Mouse (Mus musculus) limb, embryonic 12.5 days (tissue): ENCODE results near the gene Vmn2r7. TPM values are rescaled to one million over a fixed set of nuclear protein-coding genes. Genes with fewer than 3 reads are reported as not detected.
"Not testable (repeated sequence)": the region's sequence is repeated elsewhere in the genome, so short reads cannot be mapped to it uniquely, and the experiment has no call there.

Experiments
- ATAC-seq: fragments of 200-750 bp; cut with Nextera tagmentation; 2 replicates; pipeline ENCODE4 v1.8.0; 2017; ENCODE audit warnings: low read depth, moderate TSS enrichment; ENCODE audit not compliant: insufficient number of reproducible peaks, insufficient read depth, low FRiP score, low TSS enrichment
- H3K27ac ChIP-seq: fragments of 300-500 bp; sonication (generic); 2 replicates; pipeline ENCODE4 v1.5.1; 2016; ENCODE audit warnings: mild to moderate bottlenecking, moderate library complexity
- H3K27me3 ChIP-seq: fragments of 300-500 bp; sonication (generic); 2 replicates; pipeline ENCODE4 v1.6.1; 2016; ENCODE audit warnings: mild to moderate bottlenecking, moderate library complexity
- H3K36me3 ChIP-seq: fragments of 300-500 bp; sonication (generic); 2 replicates; pipeline ENCODE4 v1.6.1; 2016; ENCODE audit warnings: mild to moderate bottlenecking, moderate library complexity
- H3K4me1 ChIP-seq: fragments of 300-500 bp; sonication (generic); replicated peaks from 2 replicates; pipeline ENCODE4 v1.6.1; 2016
- H3K4me2 ChIP-seq: fragments of 300-500 bp; sonication (generic); 2 replicates; pipeline ENCODE4 v1.6.1; 2016; ENCODE audit warnings: mild to moderate bottlenecking, moderate library complexity
- H3K4me3 ChIP-seq: fragments of 300-500 bp; sonication (generic); replicated peaks from 2 replicates; pipeline ENCODE4 v1.5.1; 2016; ENCODE audit warnings: mild to moderate bottlenecking
- H3K9ac ChIP-seq: fragments of 300-500 bp; sonication (generic); replicated peaks from 2 replicates; pipeline ENCODE4 v1.6.1; 2016; ENCODE audit warnings: mild to moderate bottlenecking, moderate library complexity
- H3K9me3 ChIP-seq: fragments of 300-500 bp; sonication (generic); 2 replicates; pipeline ENCODE4 v1.6.1; 2016; ENCODE audit warnings: mild to moderate bottlenecking, moderate library complexity
- WGBS: fragments of 180-500 bp; shearing (Covaris S2); methylation state at CpG from one replicate; pipeline ENCODE4 v1.1.7; 2016; 5-methylcytosine and 5-hydroxymethylcytosine counted together
- polyA plus RNA-seq: library from polyadenylated mRNA; unstranded; fragments of >200 nt; fragmentation: Nextera tagmentation; extraction: Ambion mirVana; gene quantifications from 2 replicates; pipeline ENCODE4 v1.2.1, GENCODE M21; 2016

Gene Vmn2r7
- polyA plus RNA-seq, 1 experiment from 2014 or later, result not detected

- H3K4me3 ChIP-seq, result no peak overlapping the region
- no peak overlapping the region for H3K4me2 ChIP-seq
- no peak overlapping the region for H3K27ac ChIP-seq
- no peaks in the 10 kb centered on the region for H3K4me1 ChIP-seq
- H3K36me3 ChIP-seq, result no peaks in the 10 kb centered on the region
- H3K9me3 ChIP-seq, result peaks cover 6% of the 10 kb centered on the region; the same call in 1 of the 2 replicates
- H3K9ac ChIP-seq, result no peak overlapping the region
- 79% methylated on average over 2 of the region's 2 CpGs for WGBS
- no peaks in the 10 kb centered on the region for H3K27me3 ChIP-seq
- no peak for ATAC-seq
Observed at GRCm38 (mm10) chr3:64756145-64756544, 88.4 kb downstream of the Vmn2r7 start.

DNA sequence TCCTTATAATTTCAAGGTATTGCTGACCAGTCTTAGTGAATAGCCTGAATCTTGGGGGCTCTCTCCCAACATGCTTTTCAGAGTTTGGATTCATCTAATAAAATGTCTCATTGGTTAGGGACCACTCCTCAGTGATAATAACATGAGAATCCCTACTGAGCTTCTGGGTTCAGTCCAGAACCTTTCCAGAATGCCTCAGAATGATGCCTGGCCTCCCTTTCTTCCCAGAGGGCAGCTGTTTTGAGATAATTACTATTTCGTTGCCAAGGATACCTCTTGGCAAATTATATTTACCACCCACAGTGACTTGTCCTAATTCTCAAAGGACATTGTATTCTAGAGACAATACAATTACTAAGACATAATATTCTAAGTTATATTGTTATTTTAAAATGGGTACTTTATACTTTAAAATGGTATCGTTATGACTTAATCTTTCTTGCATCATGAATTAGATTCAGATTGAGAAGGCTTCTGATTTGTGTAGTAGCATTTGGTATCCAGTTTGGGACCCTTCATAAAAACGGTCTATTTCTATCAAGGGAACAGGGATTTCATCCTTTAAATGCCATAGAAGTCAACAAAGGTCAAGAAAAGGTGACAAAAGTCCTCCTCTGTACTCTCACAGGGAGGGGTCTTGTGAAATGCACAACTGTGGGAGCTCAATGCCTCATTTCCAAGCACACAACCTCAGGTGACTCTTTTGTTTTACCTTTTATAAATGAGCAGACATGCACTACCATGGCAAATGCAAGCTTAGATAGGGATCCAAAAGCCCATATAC, 117.2 kb downstream of the Vmn2r7 start:
- H3K4me2 ChIP-seq, H3K4me1 ChIP-seq, H3K36me3 ChIP-seq, H3K9me3 ChIP-seq, H3K4me3 ChIP-seq, H3K9ac ChIP-seq, H3K27me3 ChIP-seq, ATAC-seq, H3K27ac ChIP-seq: not testable (repeated sequence)
- WGBS, result 74% methylated on average over 3 of the region's 3 CpGs

GRCm38 (mm10) chr3:64725736-64726135, 118.8 kb downstream of the Vmn2r7 start:
- WGBS, result 83% methylated on average over 1 of the region's 1 CpGs

DNA sequence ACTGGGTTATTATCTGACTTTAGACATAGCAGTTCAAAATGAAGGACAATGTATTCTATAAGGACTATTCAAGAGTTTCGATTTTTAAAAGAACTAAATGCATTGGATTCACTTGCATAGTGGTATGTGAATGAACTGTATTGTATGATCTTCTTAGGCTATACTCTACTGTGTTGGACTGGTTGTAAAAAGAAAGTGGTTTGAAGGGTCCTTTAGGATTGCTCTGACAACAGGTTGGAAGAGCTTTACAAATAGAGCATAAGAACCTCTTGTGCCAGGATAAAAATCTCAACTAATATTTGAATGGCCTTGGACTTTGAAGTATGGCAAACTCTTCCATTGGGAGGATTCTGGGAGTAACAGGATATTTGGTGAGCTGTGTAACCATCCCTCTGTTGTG, 168.5 kb downstream of the Vmn2r7 start:
- not testable (repeated sequence) for H3K36me3 ChIP-seq, H3K27me3 ChIP-seq, H3K9ac ChIP-seq, H3K4me1 ChIP-seq, H3K27ac ChIP-seq, H3K4me3 ChIP-seq, H3K4me2 ChIP-seq, ATAC-seq, H3K9me3 ChIP-seq
- 84% methylated on average over 1 of the region's 1 CpGs for WGBS

More at GRCm38 (mm10) chr3:64725736-64726135, 118.8 kb downstream of the Vmn2r7 start:
- H3K27ac ChIP-seq, H3K36me3 ChIP-seq, H3K4me3 ChIP-seq, ATAC-seq, H3K4me2 ChIP-seq, H3K9me3 ChIP-seq, H3K27me3 ChIP-seq, H3K9ac ChIP-seq, H3K4me1 ChIP-seq: not testable (repeated sequence)
